Comparison of ENCODE assay signal across 15 mouse cellular contexts in the genomic region with DNA sequence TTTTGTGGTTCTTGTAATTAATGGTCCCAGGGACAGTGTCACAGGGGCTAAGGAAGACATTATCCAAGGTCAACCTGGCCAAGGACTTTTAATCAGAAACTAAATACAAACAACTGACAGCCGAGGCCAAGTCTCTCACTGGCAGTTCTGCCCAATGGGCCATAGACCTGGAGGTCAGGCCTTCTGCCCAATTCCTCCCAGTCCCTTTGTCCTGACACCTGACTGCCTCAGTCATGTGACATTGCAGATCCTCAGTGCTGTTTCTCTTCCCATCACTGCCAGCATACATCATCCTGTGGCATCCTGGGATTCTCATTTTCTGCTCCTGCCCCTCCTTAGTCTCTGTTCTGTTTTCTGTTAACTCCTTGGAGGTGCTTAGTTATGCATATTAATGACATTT.
"Had no signal": no experiment of that assay in that cellular context is flagged by ENCODE, and none has a peak within 500 bp of the region (broad histone marks: within the 10 kb centered on the region; RNA-seq: fewer than 3 reads in every experiment).

No protein-coding gene starts in this region.

- H3K27me3 ChIP-seq: liver, embryonic 13.5 days; midbrain, embryonic 12.5 days; midbrain, embryonic 15.5 days; neural tube, embryonic 13.5 days; stomach, embryonic 15.5 days had no signal

- DNase-seq: layer of hippocampus, postnatal 36 days; liver, embryonic 13.5 days; lung, embryonic 14.5 days; retina, postnatal 1 day; right cerebral cortex, postnatal 25 days; spleen, adult 18-20 months; thymus, postnatal 25 days had no signal

- H3K9ac ChIP-seq: liver, embryonic 13.5 days; lung, embryonic 14.5 days; midbrain, embryonic 12.5 days; midbrain, embryonic 15.5 days; neural tube, embryonic 13.5 days; stomach, embryonic 15.5 days had no signal

- H3K4me2 ChIP-seq: liver, embryonic 13.5 days; lung, embryonic 14.5 days; midbrain, embryonic 12.5 days; midbrain, embryonic 15.5 days; neural tube, embryonic 13.5 days; stomach, embryonic 15.5 days had no signal

- ATAC-seq: intestine, postnatal 0 days; lung, postnatal 0 days; midbrain, embryonic 15.5 days had no signal

- H3K9me3 ChIP-seq: liver, embryonic 13.5 days; midbrain, embryonic 12.5 days; midbrain, embryonic 15.5 days; neural tube, embryonic 13.5 days; stomach, embryonic 15.5 days had no signal

- H3K27ac ChIP-seq: left cerebral cortex, adult 2 months; liver, embryonic 13.5 days; macrophage; midbrain, embryonic 12.5 days; midbrain, embryonic 15.5 days; neural tube, embryonic 13.5 days; stomach, embryonic 15.5 days had no signal

- H3K4me3 ChIP-seq: left cerebral cortex, adult 2 months; liver, embryonic 13.5 days; midbrain, embryonic 12.5 days; midbrain, embryonic 15.5 days; neural tube, embryonic 13.5 days; stomach, embryonic 15.5 days had no signal

- H3K36me3 ChIP-seq: liver, embryonic 13.5 days; midbrain, embryonic 12.5 days; midbrain, embryonic 15.5 days; neural tube, embryonic 13.5 days; stomach, embryonic 15.5 days had no signal

- H3K4me1 ChIP-seq: liver, embryonic 13.5 days; midbrain, embryonic 12.5 days; midbrain, embryonic 15.5 days; neural tube, embryonic 13.5 days; stomach, embryonic 15.5 days had no signal
